Mouse (Mus musculus) MEL (cell line): ENCODE measurements at regions not wholly inside any gene's neighbourhood (a gene's known extent, or its start where the extent isn't known, plus 50 kb on each side); places are given as distances from the start of the nearest gene placed in this dataset.

Experiments used
- DNase-seq: peaks from one replicate; pipeline ENCODE4 v3.0.0; 2011; ENCODE audit warnings: low read depth, low spot score
- H3K27ac ChIP-seq: 2 replicates; pipeline ENCODE4 v1.5.1; 2012; ENCODE audit warnings: low read depth, mild to moderate bottlenecking, control low read depth, low read length, moderate library complexity; ENCODE audit not compliant: control insufficient read depth
- H3K27me3 ChIP-seq, 2 experiments: fragments of 150-350 bp in 1 of 2; sonication (generic) in 1 of 2; 2 replicates each; pipeline ENCODE4 v1.6.1; 2012; ENCODE audit warnings: low read length in 2 of 2, mild to moderate bottlenecking in 2 of 2, improper control_type of control experiment in 1 of 2, moderate library complexity in 1 of 2; ENCODE audit not compliant: insufficient read depth in 2 of 2, control insufficient read depth in 1 of 2
- H3K36me3 ChIP-seq, 2 experiments: 2 replicates each; pipeline ENCODE4 v1.6.1; 2012 to 2014; ENCODE audit warnings: low read length in 2 of 2, improper control_type of control experiment in 1 of 2, inconsistent platforms in 1 of 2, mild to moderate bottlenecking in 1 of 2; ENCODE audit not compliant: insufficient read depth in 2 of 2, control insufficient read depth in 1 of 2
- H3K4me1 ChIP-seq, 2 experiments: fragments of 150-350 bp in 1 of 2; sonication (generic) in 1 of 2; 2 replicates each; pipeline ENCODE4 v1.6.1; 2012; ENCODE audit warnings: low read length in 2 of 2, improper control_type of control experiment in 1 of 2, mild to moderate bottlenecking in 1 of 2; ENCODE audit not compliant: insufficient read depth in 2 of 2, control insufficient read depth in 1 of 2
- H3K4me3 ChIP-seq, 2 experiments: fragments of 150-350 bp in 1 of 2; sonication (generic) in 1 of 2; 2 replicates each; pipeline ENCODE4 v1.5.1; 2012; ENCODE audit warnings: low read depth in 2 of 2, low read length in 2 of 2, mild to moderate bottlenecking in 2 of 2, moderate library complexity in 2 of 2, control low read depth in 1 of 2, improper control_type of control experiment in 1 of 2; ENCODE audit not compliant: control insufficient read depth in 1 of 2, insufficient read depth in 1 of 2
- H3K79me2 ChIP-seq: 2 replicates; pipeline ENCODE4 v1.6.1; 2012; ENCODE audit warnings: mild to moderate bottlenecking, low read length, moderate library complexity; ENCODE audit not compliant: control insufficient read depth, poor library complexity, insufficient read depth
- H3K9ac ChIP-seq: 2 replicates; pipeline ENCODE4 v1.6.1; 2012; ENCODE audit warnings: low read depth, mild to moderate bottlenecking, control low read depth, low read length, moderate library complexity; ENCODE audit not compliant: control insufficient read depth, poor library complexity, severe bottlenecking
- H3K9me3 ChIP-seq: fragments of 150-350 bp; sonication (generic); replicated peaks from 2 replicates; pipeline ENCODE4 v1.6.1; 2012; ENCODE audit warnings: mild to moderate bottlenecking, low read length, improper control_type of control experiment, moderate library complexity; ENCODE audit not compliant: insufficient read depth
- BHLHE40 ChIP-seq: IDR thresholded peaks from 2 replicates; pipeline ENCODE4 v1.6.1; 2012; ENCODE audit warnings: low read depth, mild to moderate bottlenecking, inconsistent platforms, low read length, improper control_type of control experiment, borderline replicate concordance
- CHD2 ChIP-seq: IDR thresholded peaks from 2 replicates; pipeline ENCODE4 v1.6.1; 2011; ENCODE audit warnings: low read length, improper control_type of control experiment
- CTCF ChIP-seq, 3 experiments: IDR thresholded peaks in 2 of 3; conservative IDR thresholded peaks in 1 of 3; 2 replicates each; pipeline ENCODE4 v1.5.1; 2011 to 2012; ENCODE audit warnings: low read length in 3 of 3, low read depth in 2 of 3, mild to moderate bottlenecking in 2 of 3, improper control_type of control experiment in 1 of 3, inconsistent platforms in 1 of 3, mixed read lengths in 1 of 3, moderate library complexity in 1 of 3; ENCODE audit not compliant: control insufficient read depth in 1 of 3, insufficient read depth in 1 of 3, poor library complexity in 1 of 3, severe bottlenecking in 1 of 3
- ELF1 ChIP-seq: IDR thresholded peaks from 2 replicates; pipeline ENCODE4 v1.6.1; 2014; ENCODE audit warnings: low read depth, mild to moderate bottlenecking, inconsistent platforms, low read length, improper control_type of control experiment, moderate library complexity
- GATA1 ChIP-seq: IDR thresholded peaks from 2 replicates; pipeline ENCODE4 v1.6.1; 2011; ENCODE audit warnings: low read depth, low read length, improper control_type of control experiment
- HCFC1 ChIP-seq: IDR thresholded peaks from 2 replicates; pipeline ENCODE4 v1.6.1; 2012; ENCODE audit warnings: low read depth, mild to moderate bottlenecking, inconsistent platforms, low read length, improper control_type of control experiment, moderate library complexity
- JUND ChIP-seq: IDR thresholded peaks from 2 replicates; pipeline ENCODE4 v1.6.1; 2011; ENCODE audit warnings: low read depth, mild to moderate bottlenecking, improper control_type of control experiment, low read length
- MAX ChIP-seq: IDR thresholded peaks from 2 replicates; pipeline ENCODE4 v1.6.1; 2011; ENCODE audit warnings: low read length, improper control_type of control experiment
- MAZ ChIP-seq: IDR thresholded peaks from 2 replicates; pipeline ENCODE4 v1.6.1; 2012; ENCODE audit warnings: low read depth, mild to moderate bottlenecking, inconsistent platforms, low read length, improper control_type of control experiment
- MYB ChIP-seq: IDR thresholded peaks from 2 replicates; pipeline ENCODE4 v1.6.1; 2011; ENCODE audit warnings: mild to moderate bottlenecking, low read depth, low read length, improper control_type of control experiment
- POLR2A ChIP-seq, 2 experiments: IDR thresholded peaks; 2 replicates each; pipeline ENCODE4 v1.6.1; 2011 to 2012; ENCODE audit warnings: low read length in 2 of 2, mild to moderate bottlenecking in 2 of 2, control low read depth in 1 of 2, improper control_type of control experiment in 1 of 2, low read depth in 1 of 2, moderate library complexity in 1 of 2; ENCODE audit not compliant: control insufficient read depth in 1 of 2, insufficient read depth in 1 of 2, poor library complexity in 1 of 2
- POLR2AphosphoS5 ChIP-seq: IDR thresholded peaks from 2 replicates; pipeline ENCODE4 v1.6.1; 2012; ENCODE audit warnings: low read depth, borderline replicate concordance, mild to moderate bottlenecking, inconsistent platforms, low read length, moderate library complexity, mixed read lengths
- RAD21 ChIP-seq: IDR thresholded peaks from 2 replicates; pipeline ENCODE4 v1.6.1; 2011; ENCODE audit warnings: mild to moderate bottlenecking, low read depth, low read length, improper control_type of control experiment
- RCOR1 ChIP-seq: IDR thresholded peaks from 2 replicates; pipeline ENCODE4 v1.6.1; 2012; ENCODE audit warnings: low read depth, mild to moderate bottlenecking, inconsistent platforms, low read length, improper control_type of control experiment
- SIN3A ChIP-seq: IDR thresholded peaks from 2 replicates; pipeline ENCODE4 v1.6.1; 2012; ENCODE audit warnings: low read length, improper control_type of control experiment, inconsistent platforms
- SMC3 ChIP-seq: IDR thresholded peaks from 2 replicates; pipeline ENCODE4 v1.6.1; 2011; ENCODE audit warnings: low read depth, low read length, improper control_type of control experiment
- TCF12 ChIP-seq: IDR thresholded peaks from 2 replicates; pipeline ENCODE4 v1.6.1; 2014; ENCODE audit warnings: low read depth, mild to moderate bottlenecking, inconsistent platforms, low read length, improper control_type of control experiment, moderate library complexity
- UBTF ChIP-seq: IDR thresholded peaks from 2 replicates; pipeline ENCODE4 v1.6.1; 2012; ENCODE audit warnings: low read depth, mild to moderate bottlenecking, inconsistent platforms, low read length, improper control_type of control experiment, moderate library complexity, borderline replicate concordance; ENCODE audit not compliant: insufficient read depth
- USF1 ChIP-seq: IDR thresholded peaks from 2 replicates; pipeline ENCODE4 v1.6.1; 2014; ENCODE audit warnings: low read depth, mild to moderate bottlenecking, inconsistent platforms, low read length, improper control_type of control experiment, moderate library complexity
- ZMIZ1 ChIP-seq: IDR thresholded peaks from 2 replicates; pipeline ENCODE4 v1.6.1; 2012; ENCODE audit warnings: low read depth, mild to moderate bottlenecking, inconsistent platforms, low read length, improper control_type of control experiment, moderate library complexity

DNA sequence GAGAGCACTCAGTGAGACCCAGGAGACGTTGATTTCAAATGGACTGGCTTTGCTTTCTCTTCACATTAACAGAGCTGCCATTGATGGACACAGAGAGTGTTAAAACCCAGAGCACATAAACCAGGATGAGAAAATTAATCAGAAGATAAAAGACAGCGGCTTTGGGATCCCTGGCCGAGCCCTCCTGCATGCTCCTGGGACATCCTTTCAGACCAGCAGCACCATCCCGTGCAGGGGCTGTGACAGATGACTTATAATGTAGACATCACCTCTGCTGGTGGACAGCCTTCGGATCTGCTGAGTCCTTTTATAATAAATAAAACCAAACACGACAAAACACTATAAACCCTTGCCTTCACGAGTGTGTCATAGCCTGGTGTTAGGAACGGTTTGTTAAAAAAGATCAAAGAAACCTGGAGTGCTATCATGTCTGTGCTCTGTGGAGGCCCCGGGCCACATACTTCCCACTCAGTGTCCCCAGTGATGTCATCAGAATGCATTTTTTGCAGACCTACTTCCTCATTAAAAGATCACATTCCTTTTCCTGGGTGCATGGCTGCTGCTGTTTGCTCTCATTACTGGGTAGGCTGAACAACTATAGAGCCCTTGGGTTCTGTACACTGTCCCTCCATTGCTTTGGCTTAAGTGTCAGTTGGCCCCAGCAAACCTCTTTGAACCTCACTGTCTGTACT is 130.2 kb upstream of the Serp2 start:
- no peaks in the 10 kb centered on the region for H3K4me1 ChIP-seq
- H3K27me3 ChIP-seq: no peaks in the 10 kb centered on the region
- H3K27ac ChIP-seq: no peak overlapping the region
- H3K9ac ChIP-seq: no peak overlapping the region
- no peaks in the 10 kb centered on the region for H3K79me2 ChIP-seq
- H3K4me3 ChIP-seq: no peak overlapping the region
- peak; percentile 33 for DNase-seq
- TF ChIP-seq ELF1 (no peak), SMC3 (no peak), ZMIZ1 (no peak), SIN3A (no peak), CTCF (IDR thresholded peaks at IDR 0.05 in 2 of 3, conservative IDR thresholded peaks at IDR 0.05 in 1 of 3; ENCODE audit: control insufficient read depth in 1 of 3, insufficient read depth in 1 of 3, low read depth in 2 of 3, low read length in 3 of 3, poor library complexity in 1 of 3, severe bottlenecking in 1 of 3) (no peak), UBTF (no peak), JUND (no peak), POLR2AphosphoS5 (no peak), USF1 (no peak), CHD2 (no peak), HCFC1 (no peak), BHLHE40 (no peak), RCOR1 (no peak), MAZ (no peak), MYB (no peak), POLR2A (IDR thresholded peaks at IDR 0.05; ENCODE audit: control insufficient read depth in 1 of 2, insufficient read depth in 1 of 2, low read depth in 1 of 2, low read length in 2 of 2, poor library complexity in 1 of 2) (no peak), RAD21 (no peak), GATA1 (no peak), MAX (no peak), TCF12 (no peak)
- H3K9me3 ChIP-seq: no peaks in the 10 kb centered on the region
- H3K36me3 ChIP-seq: no peaks in the 10 kb centered on the region
